Mouse (Mus musculus) liver, embryonic 14.5 days (tissue): ENCODE measurements around the gene Mgrn1. TPM values are rescaled to one million over a fixed set of nuclear protein-coding genes. Genes with fewer than 3 reads are reported as not detected.

Experiments
- ATAC-seq: fragments of 200-750 bp; cut with Nextera tagmentation; 2 replicates; pipeline ENCODE4 v1.8.0; 2017; ENCODE audit warnings: moderate number of reproducible peaks, mild to moderate bottlenecking, moderate library complexity; ENCODE audit not compliant: insufficient read depth
- DNase-seq, 3 experiments: peaks; one replicate each; pipeline ENCODE4 v3.0.0-alpha.2; 2012 to 2013; ENCODE audit warnings: low read depth in 3 of 3, low spot score in 3 of 3
- H3K27ac ChIP-seq: fragments of 300-500 bp; sonication (generic); 2 replicates; pipeline ENCODE4 v1.5.1; 2014; ENCODE audit warnings: moderate library complexity, mild to moderate bottlenecking, control low read depth, inconsistent platforms
- H3K27me3 ChIP-seq: fragments of 300-500 bp; sonication (generic); 2 replicates; pipeline ENCODE4 v1.6.1; 2014; ENCODE audit warnings: mild to moderate bottlenecking, low read length, moderate library complexity; ENCODE audit not compliant: control insufficient read depth, insufficient read depth
- H3K36me3 ChIP-seq: fragments of 300-500 bp; sonication (generic); replicated peaks from 2 replicates; pipeline ENCODE4 v1.6.1; 2014; ENCODE audit warnings: low read depth; ENCODE audit not compliant: control insufficient read depth, insufficient read depth
- H3K4me1 ChIP-seq, 2 experiments: fragments of 200-500 bp in 1 of 2; fragments of 300-500 bp in 1 of 2; sonication (generic) in 1 of 2; replicated peaks; 2 replicates each; pipeline ENCODE4 v1.6.1; 2012 to 2014; ENCODE audit warnings: antibody characterized with exemption in 1 of 2, inconsistent platforms in 1 of 2, low read length in 1 of 2; ENCODE audit not compliant: control insufficient read depth in 2 of 2, insufficient read depth in 2 of 2
- H3K4me2 ChIP-seq: fragments of 300-500 bp; sonication (generic); 2 replicates; pipeline ENCODE4 v1.6.1; 2014; ENCODE audit warnings: low read depth, mild to moderate bottlenecking, control low read depth, moderate library complexity
- H3K4me3 ChIP-seq, 2 experiments: fragments of 200-500 bp in 1 of 2; fragments of 300-500 bp in 1 of 2; sonication (generic) in 1 of 2; 2 replicates each; pipeline ENCODE4 v1.5.1; 2012 to 2014; ENCODE audit warnings: low read depth in 2 of 2, low read length in 2 of 2, mild to moderate bottlenecking in 2 of 2, control low read depth in 1 of 2, inconsistent platforms in 1 of 2, moderate library complexity in 1 of 2; ENCODE audit not compliant: insufficient read depth in 1 of 2
- H3K9ac ChIP-seq: fragments of 300-500 bp; sonication (generic); replicated peaks from 2 replicates; pipeline ENCODE4 v1.6.1; 2014; ENCODE audit warnings: mild to moderate bottlenecking, control low read depth, moderate library complexity
- H3K9me3 ChIP-seq: fragments of 300-500 bp; sonication (generic); 2 replicates; pipeline ENCODE4 v1.6.1; 2016; ENCODE audit warnings: low read length, mixed read lengths; ENCODE audit not compliant: control insufficient read depth
- CTCF ChIP-seq: IDR thresholded peaks from 2 replicates; pipeline ENCODE4 v1.5.1; 2016; ENCODE audit warnings: antibody characterized with exemption, low read depth, control low read depth
- EP300 ChIP-seq: IDR thresholded peaks from 2 replicates; pipeline ENCODE4 v1.6.1; 2016; ENCODE audit warnings: antibody characterized with exemption, low read depth
- WGBS: fragments of 180-500 bp; shearing (Covaris S2); extraction: QIAGEN DNeasy Blood & Tissue Kit; methylation state at CpG from one replicate; pipeline ENCODE4 v1.1.7; 2014; ENCODE audit not compliant: insufficient replicate concordance; 5-methylcytosine and 5-hydroxymethylcytosine counted together
- polyA plus RNA-seq, 2 experiments: library from polyadenylated mRNA; depleted of rRNA in 1 of 2; stranded (reverse) in 1 of 2; unstranded in 1 of 2; fragments of >200 nt; fragmentation: Nextera tagmentation in 1 of 2; extraction: Ambion mirVana in 1 of 2; gene quantifications; 2 replicates each; pipeline versions ENCODE4 v1.2.1 to v1.2.3; 2012 to 2014

The Mgrn1 gene
- polyA plus RNA-seq, 2 experiments, result 15.7 to 17.6 TPM

- TF ChIP-seq EP300 (no peak), CTCF (no peak)
- WGBS, result 64% methylated on average over 7 of the region's 7 CpGs
- Histone ChIP-seq H3K4me2 (no peak overlapping the region), H3K36me3 (no peaks in the 10 kb centered on the region), H3K4me3 (no peak overlapping the region), H3K9me3 (no peaks in the 10 kb centered on the region), H3K4me1 (peaks cover 13 to 28% of the 10 kb centered on the region in 2 experiments), H3K9ac (no peak overlapping the region), H3K27me3 (no peaks in the 10 kb centered on the region), H3K27ac (no peak overlapping the region)
- ATAC-seq, result no peak
- no peak for DNase-seq
Observed at GRCm38 (mm10) chr16:4901167-4901566, 15.1 kb downstream of the Mgrn1 start.

DNA sequence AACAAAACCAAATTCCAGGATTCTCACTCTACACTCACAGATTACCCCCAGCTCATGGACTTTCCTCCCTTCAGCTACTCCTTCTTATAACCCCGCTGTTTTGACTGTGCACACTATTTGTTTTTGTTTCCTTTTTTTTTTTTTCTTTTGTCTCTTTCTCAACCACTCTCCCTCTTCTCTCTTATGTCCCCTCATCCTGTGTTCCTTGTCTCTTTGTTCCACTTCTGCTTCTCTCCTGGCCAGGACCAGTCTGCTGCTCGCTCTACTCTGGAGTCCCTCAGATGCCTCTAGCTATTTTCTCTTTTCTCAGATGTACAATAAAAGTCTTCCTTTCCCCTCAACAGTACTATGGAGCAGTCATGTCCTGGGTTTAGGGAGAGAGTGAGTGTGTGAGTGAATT is 16.3 kb downstream of the Mgrn1 start:
- Histone ChIP-seq H3K9ac (no peak overlapping the region), H3K9me3 (no peaks in the 10 kb centered on the region), H3K27ac (no peak overlapping the region), H3K4me3 (no peak overlapping the region), H3K4me1 (peaks cover 1 to 18% of the 10 kb centered on the region in 2 experiments; a peak in 3 of 4 replicates), H3K4me2 (no peak overlapping the region), H3K36me3 (no peaks in the 10 kb centered on the region), H3K27me3 (no peaks in the 10 kb centered on the region)
- TF ChIP-seq CTCF, result no peak
- TF ChIP-seq EP300, result no peak
- DNase-seq, result no peak
- no peak for ATAC-seq
- 69% methylated on average over 2 of the region's 2 CpGs for WGBS

GRCm38 (mm10) chr16:4903491-4904102 is 17.5 kb downstream of the Mgrn1 start:
- no peaks in the 10 kb centered on the region for H3K27me3 ChIP-seq
- WGBS, result 57% methylated on average over 6 of the region's 6 CpGs
- H3K9me3 ChIP-seq, result no peaks in the 10 kb centered on the region
- no peak for DNase-seq
- no peak overlapping the region for H3K27ac ChIP-seq
- H3K4me2 ChIP-seq, result no peak overlapping the region
- H3K9ac ChIP-seq, result no peak overlapping the region
- TF ChIP-seq EP300, result no peak
- no peaks in the 10 kb centered on the region for H3K36me3 ChIP-seq
- H3K4me1 ChIP-seq, result peaks cover 0 to 18% of the 10 kb centered on the region in 2 experiments; a peak in 2 of 4 replicates
- no peak overlapping the region for H3K4me3 ChIP-seq
- no peak for ATAC-seq

DNA sequence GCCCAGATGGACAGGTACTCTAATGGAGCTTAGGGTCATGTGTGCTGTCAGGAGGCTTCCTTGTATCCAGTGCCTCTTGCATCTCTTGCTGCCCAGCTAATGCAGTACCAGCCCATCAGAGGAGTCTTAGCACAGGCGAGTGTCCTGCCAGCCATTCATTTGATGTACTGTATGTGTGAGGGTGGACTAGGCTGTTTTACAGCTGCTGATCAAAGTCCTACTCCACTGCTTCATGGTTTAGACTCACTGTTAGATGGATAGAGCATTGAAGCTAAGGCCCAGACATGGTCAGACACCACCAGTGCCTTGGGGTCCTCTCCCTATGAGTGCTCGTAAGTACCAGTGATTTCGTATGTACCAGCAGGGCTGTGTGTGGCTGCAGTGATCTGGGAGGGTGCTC is 18.8 kb downstream of the Mgrn1 start:
- H3K27me3 ChIP-seq, result no peaks in the 10 kb centered on the region
- ATAC-seq, result no peak

GRCm38 (mm10) chr16:4905591-4905990 is 19.5 kb downstream of the Mgrn1 start:
- H3K4me1 ChIP-seq, result peaks cover 0 to 18% of the 10 kb centered on the region in 2 experiments; a peak in 2 of 4 replicates
- WGBS, result 32% methylated on average over 1 of the region's 1 CpGs

More for the DNA sequence above, 18.8 kb downstream of the Mgrn1 start:
- Histone ChIP-seq H3K36me3 (no peaks in the 10 kb centered on the region; the same call in 1 of the 2 replicates), H3K4me1 (peaks cover 0 to 18% of the 10 kb centered on the region in 2 experiments; a peak in 2 of 4 replicates), H3K4me3 (no peak overlapping the region), H3K4me2 (no peak overlapping the region), H3K9me3 (no peaks in the 10 kb centered on the region), H3K27ac (no peak overlapping the region), H3K9ac (no peak overlapping the region)
- WGBS, result 71% methylated on average over 3 of the region's 3 CpGs
- DNase-seq, result no peak
- TF ChIP-seq CTCF (no peak), EP300 (no peak)

More at GRCm38 (mm10) chr16:4905591-4905990, 19.5 kb downstream of the Mgrn1 start:
- Histone ChIP-seq H3K9me3 (no peaks in the 10 kb centered on the region), H3K27me3 (no peaks in the 10 kb centered on the region), H3K4me2 (no peak overlapping the region), H3K9ac (no peak overlapping the region), H3K4me3 (no peak overlapping the region), H3K27ac (no peak overlapping the region), H3K36me3 (no peaks in the 10 kb centered on the region; the same call in 1 of the 2 replicates)
- DNase-seq (no peak), ATAC-seq (no peak)
- TF ChIP-seq CTCF (no peak), EP300 (no peak)
